Mouse (Mus musculus) forebrain, embryonic 10.5 days (tissue): ENCODE data around the gene Phgr1. TPM values are rescaled to one million over a fixed set of nuclear protein-coding genes. Genes with fewer than 3 reads are reported as not detected.

Source experiments
- DNase-seq: peaks from one replicate; pipeline ENCODE4 v3.0.0-alpha.2; 2017; ENCODE audit warnings: low spot score; ENCODE audit errors: extremely low spot score
- H3K27ac ChIP-seq: fragments of 300-500 bp; sonication (generic); 2 replicates; pipeline ENCODE4 v1.5.1; 2016; ENCODE audit warnings: mild to moderate bottlenecking
- H3K27me3 ChIP-seq: fragments of 300-500 bp; sonication (generic); 2 replicates; pipeline ENCODE4 v1.6.1; 2016; ENCODE audit warnings: mild to moderate bottlenecking; ENCODE audit not compliant: poor library complexity, severe bottlenecking
- H3K36me3 ChIP-seq: fragments of 300-500 bp; sonication (generic); replicated peaks from 2 replicates; pipeline ENCODE4 v1.6.1; 2016; ENCODE audit warnings: mild to moderate bottlenecking, moderate library complexity
- H3K4me1 ChIP-seq: fragments of 300-500 bp; sonication (generic); 2 replicates; pipeline ENCODE4 v1.6.1; 2016
- H3K4me3 ChIP-seq: fragments of 300-500 bp; sonication (generic); 2 replicates; pipeline ENCODE4 v1.5.1; 2016; ENCODE audit warnings: mild to moderate bottlenecking, moderate library complexity
- H3K9me3 ChIP-seq: fragments of 300-500 bp; sonication (generic); 2 replicates; pipeline ENCODE4 v1.6.1; 2016; ENCODE audit warnings: mild to moderate bottlenecking, moderate library complexity
- WGBS: fragments of 180-500 bp; shearing (Covaris S2); methylation state at CpG from one replicate; pipeline ENCODE4 v1.1.7; 2016; 5-methylcytosine and 5-hydroxymethylcytosine counted together
- polyA plus RNA-seq: library from polyadenylated mRNA; unstranded; fragments of >200 nt; fragmentation: Nextera tagmentation; extraction: Ambion mirVana; gene quantifications from 2 replicates; pipeline ENCODE4 v1.2.1, GENCODE M21; 2016

Phgr1 gene
- polyA plus RNA-seq = not detected in 2 replicates

GRCm38 (mm10) chr2:118772158-118772874, at the start of gene Phgr1:
TSS of gene Phgr1 (plus strand) at chr2:118772769.
- Histone ChIP-seq H3K4me3 (no peak within 1 kb of the TSS), H3K27me3 (no peaks in the 10 kb centered on the region), H3K36me3 (no peaks in the 10 kb centered on the region), H3K4me1 (no peaks in the 10 kb centered on the region; the same call in 1 of the 2 replicates), H3K9me3 (no peaks in the 10 kb centered on the region), H3K27ac (no peak within 1 kb of the TSS)
- no peak for DNase-seq
- 76% methylated on average over 6 of the region's 6 CpGs for WGBS

- Histone ChIP-seq H3K9me3 (no peaks in the 10 kb centered on the region), H3K27me3 (peaks cover 69% of the 10 kb centered on the region), H3K27ac (no peak overlapping the region), H3K4me3 (no peak overlapping the region), H3K4me1 (peaks cover 13% of the 10 kb centered on the region), H3K36me3 (no peaks in the 10 kb centered on the region)
- DNase-seq = no peak
- 87% methylated on average over 15 of the region's 15 CpGs for WGBS
Observed at GRCm38 (mm10) chr2:118723693-118724486, 48.7 kb upstream of the Phgr1 start.

DNA sequence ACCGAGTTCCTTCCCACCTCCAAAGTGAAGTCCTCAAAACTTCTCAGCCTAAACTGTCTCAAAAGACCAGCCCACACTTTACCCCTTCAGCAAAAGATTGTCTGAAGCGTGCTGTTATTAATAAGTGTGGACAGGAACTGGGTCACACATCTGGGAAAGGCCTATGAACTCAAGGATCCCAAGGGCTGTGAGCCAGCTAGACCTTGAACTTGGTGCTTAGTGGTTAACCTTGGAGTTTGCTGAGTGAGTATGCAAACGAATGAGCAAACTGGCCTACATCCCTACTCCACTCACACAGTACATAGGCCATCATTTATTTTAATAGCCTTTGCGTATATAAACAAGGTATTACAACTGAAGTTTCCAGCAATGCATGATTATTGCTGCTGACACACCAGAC, 47.1 kb upstream of the Phgr1 start:
- no peak overlapping the region for H3K27ac ChIP-seq
- H3K4me3 ChIP-seq = no peak overlapping the region
- H3K4me1 ChIP-seq = peaks cover 20% of the 10 kb centered on the region
- H3K27me3 ChIP-seq = peaks cover 78% of the 10 kb centered on the region
- H3K36me3 ChIP-seq = no peaks in the 10 kb centered on the region
- DNase-seq = no peak
- WGBS = 88% methylated on average over 4 of the region's 4 CpGs
- H3K9me3 ChIP-seq = no peaks in the 10 kb centered on the region

GRCm38 (mm10) chr2:118726873-118727272, 45.7 kb upstream of the Phgr1 start:
- no peak overlapping the region for H3K27ac ChIP-seq
- peaks cover 22% of the 10 kb centered on the region for H3K4me1 ChIP-seq
- no peak overlapping the region for H3K4me3 ChIP-seq
- no peaks in the 10 kb centered on the region for H3K36me3 ChIP-seq
- 81% methylated on average over 2 of the region's 2 CpGs for WGBS
- no peaks in the 10 kb centered on the region for H3K9me3 ChIP-seq
- H3K27me3 ChIP-seq = peaks cover 91% of the 10 kb centered on the region
- no peak for DNase-seq

DNA sequence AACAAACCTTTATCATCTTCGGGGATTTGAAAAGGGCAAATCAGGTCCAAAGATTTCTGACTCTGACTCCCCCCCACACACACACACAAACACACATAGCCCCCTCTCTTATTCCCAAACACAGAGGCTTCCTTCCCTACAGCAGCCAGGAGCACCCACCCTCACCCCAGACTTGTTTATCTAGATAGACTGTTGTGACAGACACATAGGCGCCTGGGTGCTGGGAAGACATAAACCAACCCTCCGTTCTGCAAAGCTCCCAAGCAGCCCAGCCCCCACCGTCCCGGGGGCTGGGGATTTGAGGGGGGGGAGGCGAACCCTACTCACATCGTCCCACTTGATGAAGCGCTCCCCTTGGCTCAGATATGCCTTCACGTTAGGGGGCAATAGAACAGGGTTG, 44.7 kb upstream of the Phgr1 start:
- 25% methylated on average over 9 of the region's 9 CpGs for WGBS
- Histone ChIP-seq H3K9me3 (no peaks in the 10 kb centered on the region), H3K36me3 (no peaks in the 10 kb centered on the region), H3K4me1 (peaks cover 19% of the 10 kb centered on the region), H3K4me3 (no peak overlapping the region), H3K27ac (no peak overlapping the region), H3K27me3 (peaks cover 91% of the 10 kb centered on the region)
- no peak for DNase-seq

GRCm38 (mm10) chr2:118728337-118728736, 44.2 kb upstream of the Phgr1 start, which contains the start of gene Plcb2:
TSS of gene Plcb2 (minus strand) at chr2:118728438.
- Histone ChIP-seq H3K36me3 (no peaks in the 10 kb centered on the region), H3K4me1 (peaks cover 18% of the 10 kb centered on the region), H3K27me3 (peaks cover 90% of the 10 kb centered on the region), H3K9me3 (no peaks in the 10 kb centered on the region), H3K27ac (no peak within 1 kb of the TSS), H3K4me3 (no peak within 1 kb of the TSS)
- DNase-seq = no peak
- WGBS = 14% methylated on average over 7 of the region's 7 CpGs

- no peaks in the 10 kb centered on the region for H3K36me3 ChIP-seq
- H3K27me3 ChIP-seq = peaks cover 91% of the 10 kb centered on the region
- no peak for DNase-seq
- H3K4me1 ChIP-seq = peaks cover 18% of the 10 kb centered on the region
- no peak overlapping the region for H3K27ac ChIP-seq
- no peak overlapping the region for H3K4me3 ChIP-seq
- WGBS = 51% methylated on average over 4 of the region's 4 CpGs
- H3K9me3 ChIP-seq = no peaks in the 10 kb centered on the region
Observed at GRCm38 (mm10) chr2:118729194-118729593, 43.4 kb upstream of the Phgr1 start.

- H3K27me3 ChIP-seq = peaks cover 85% of the 10 kb centered on the region
Observed at GRCm38 (mm10) chr2:118729816-118730621, 42.5 kb upstream of the Phgr1 start.

DNA sequence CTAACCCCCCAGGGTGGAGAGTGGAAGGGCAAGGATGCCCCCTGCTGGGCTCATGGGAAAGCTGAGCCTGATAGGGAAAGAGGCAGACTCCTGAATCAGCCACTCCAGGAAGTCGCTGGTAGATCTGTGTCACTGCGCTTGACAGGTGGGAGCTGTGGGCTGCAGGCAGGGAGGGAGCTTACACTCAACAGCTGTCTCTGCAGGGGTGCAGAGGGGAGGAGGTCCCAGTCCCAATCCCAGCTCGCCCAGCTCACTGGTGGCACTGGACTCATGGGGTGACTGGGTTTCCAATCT, 42.0 kb upstream of the Phgr1 start:
- no peaks in the 10 kb centered on the region for H3K9me3 ChIP-seq
- H3K27me3 ChIP-seq = peaks cover 85% of the 10 kb centered on the region
- H3K4me1 ChIP-seq = peaks cover 18% of the 10 kb centered on the region
- DNase-seq = no peak
- no peaks in the 10 kb centered on the region for H3K36me3 ChIP-seq
- 2% methylated on average over 3 of the region's 3 CpGs for WGBS
- H3K27ac ChIP-seq = no peak overlapping the region
- no peak overlapping the region for H3K4me3 ChIP-seq

More at GRCm38 (mm10) chr2:118729816-118730621, 42.5 kb upstream of the Phgr1 start:
- DNase-seq = no peak
- H3K9me3 ChIP-seq = no peaks in the 10 kb centered on the region
- H3K27ac ChIP-seq = no peak overlapping the region
- H3K36me3 ChIP-seq = no peaks in the 10 kb centered on the region
- peaks cover 18% of the 10 kb centered on the region for H3K4me1 ChIP-seq
- 24% methylated on average over 8 of the region's 8 CpGs for WGBS
- H3K4me3 ChIP-seq = no peak overlapping the region

DNA sequence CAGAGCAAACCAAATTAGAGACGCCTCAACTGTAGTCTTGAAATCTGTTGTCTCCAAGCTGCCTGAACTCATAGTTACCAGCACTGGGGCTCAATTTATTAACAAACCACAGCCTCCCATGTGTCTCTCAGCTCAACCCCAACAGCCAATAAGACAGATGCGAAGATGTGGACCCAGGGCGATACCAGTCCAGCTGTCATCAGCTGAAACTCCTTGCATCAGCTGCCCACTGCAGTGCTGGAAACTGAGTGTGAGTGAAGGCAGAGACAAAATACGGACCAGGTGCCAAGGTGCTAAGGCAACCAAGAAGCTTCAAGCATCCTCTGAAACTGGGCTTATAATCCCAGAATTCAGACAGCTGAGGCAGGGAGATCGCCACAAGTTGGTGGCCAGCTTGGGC, 40.6 kb upstream of the Phgr1 start:
- Histone ChIP-seq H3K9me3 (no peaks in the 10 kb centered on the region), H3K4me1 (peaks cover 18% of the 10 kb centered on the region), H3K4me3 (no peak overlapping the region), H3K27ac (no peak overlapping the region), H3K27me3 (peaks cover 77% of the 10 kb centered on the region), H3K36me3 (no peaks in the 10 kb centered on the region)
- no peak for DNase-seq
- WGBS = 87% methylated on average over 5 of the region's 5 CpGs

DNA sequence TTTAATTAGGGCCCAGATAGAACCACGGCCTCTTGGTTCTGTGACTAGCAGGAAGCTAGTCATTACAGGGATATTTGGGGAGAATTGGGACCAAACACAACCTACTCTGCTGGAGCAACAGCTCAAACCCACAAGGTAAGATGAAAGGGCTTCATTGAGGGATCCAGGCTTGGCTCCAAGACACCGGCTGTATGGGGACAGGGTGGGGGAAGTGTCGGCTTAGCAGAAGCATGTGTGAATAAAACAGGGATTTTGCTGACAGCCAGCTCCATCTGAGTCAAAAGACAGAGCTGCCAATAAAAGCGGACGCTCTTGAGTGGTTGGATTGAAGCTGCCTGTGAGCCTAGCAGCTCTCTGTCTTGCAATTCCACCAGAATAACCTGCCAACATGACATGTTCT, 39.2 kb upstream of the Phgr1 start:
- peaks cover 64% of the 10 kb centered on the region for H3K27me3 ChIP-seq
- no peak overlapping the region for H3K4me3 ChIP-seq
- H3K9me3 ChIP-seq = no peaks in the 10 kb centered on the region
- no peaks in the 10 kb centered on the region for H3K36me3 ChIP-seq
- no peak overlapping the region for H3K27ac ChIP-seq
- no peak for DNase-seq
- H3K4me1 ChIP-seq = peaks cover 14% of the 10 kb centered on the region
- whole genome bisulfite sequencing = 64% methylated on average over 5 of the region's 5 CpGs

GRCm38 (mm10) chr2:118740341-118740740, 32.2 kb upstream of the Phgr1 start:
- Histone ChIP-seq H3K36me3 (no peaks in the 10 kb centered on the region), H3K27ac (no peak overlapping the region), H3K4me3 (no peak overlapping the region), H3K4me1 (peaks cover 11% of the 10 kb centered on the region), H3K27me3 (peaks cover 43% of the 10 kb centered on the region), H3K9me3 (no peaks in the 10 kb centered on the region)
- DNase-seq = no peak
- WGBS = 78% methylated on average over 3 of the region's 3 CpGs
